Mouse (Mus musculus) retina, postnatal 7 days (tissue): ENCODE results near the gene Pik3r6.

Experiments
- DNase-seq: peaks from one replicate; pipeline ENCODE4 v3.0.0-alpha.2; 2012; ENCODE audit warnings: low read depth, low spot score

Pik3r6 gene

GRCm38 (mm10) chr11:68487720-68488119 is 15.1 kb upstream of the Pik3r6 start:
- no peak for DNase-seq

- DNase-seq, result no peak
Observed at GRCm38 (mm10) chr11:68488256-68488824, 14.5 kb upstream of the Pik3r6 start.

GRCm38 (mm10) chr11:68489236-68489635 is 13.6 kb upstream of the Pik3r6 start:
- DNase-seq, result no peak

- no peak for DNase-seq
Observed at GRCm38 (mm10) chr11:68492592-68492991, 10.2 kb upstream of the Pik3r6 start.

GRCm38 (mm10) chr11:68493760-68494159 is 9.1 kb upstream of the Pik3r6 start:
- DNase-seq, result no peak

- no peak for DNase-seq
Observed at GRCm38 (mm10) chr11:68497081-68497480, 5.7 kb upstream of the Pik3r6 start.

GRCm38 (mm10) chr11:68498517-68498916 is 4.3 kb upstream of the Pik3r6 start:
- no peak for DNase-seq

GRCm38 (mm10) chr11:68498999-68499699 is 3.7 kb upstream of the Pik3r6 start:
- DNase-seq, result no peak

GRCm38 (mm10) chr11:68500949-68501350 is 1.9 kb upstream of the Pik3r6 start:
- no peak for DNase-seq

- no peak for DNase-seq
Observed at GRCm38 (mm10) chr11:68502408-68502807, 411 bp upstream of the Pik3r6 start.

GRCm38 (mm10) chr11:68504913-68505312 is 2.1 kb downstream of the Pik3r6 start:
- no peak for DNase-seq

GRCm38 (mm10) chr11:68507246-68507645 is 4.4 kb downstream of the Pik3r6 start:
- DNase-seq, result no peak

- no peak for DNase-seq
Observed at GRCm38 (mm10) chr11:68508619-68509018, 5.8 kb downstream of the Pik3r6 start.

- no peak for DNase-seq
Observed at GRCm38 (mm10) chr11:68509194-68509593, 6.4 kb downstream of the Pik3r6 start.

GRCm38 (mm10) chr11:68513969-68514368 is 11.2 kb downstream of the Pik3r6 start:
- no peak for DNase-seq

- no peak for DNase-seq
Observed at GRCm38 (mm10) chr11:68519362-68519761, 16.5 kb downstream of the Pik3r6 start.

- DNase-seq, result no peak
Observed at GRCm38 (mm10) chr11:68519815-68520214, 17.0 kb downstream of the Pik3r6 start.

- no peak for DNase-seq
Observed at GRCm38 (mm10) chr11:68520439-68520838, 17.6 kb downstream of the Pik3r6 start.

- no peak for DNase-seq
Observed at GRCm38 (mm10) chr11:68521352-68521751, 18.5 kb downstream of the Pik3r6 start.

GRCm38 (mm10) chr11:68526441-68526840 is 23.6 kb downstream of the Pik3r6 start:
- DNase-seq, result no peak

- no peak for DNase-seq
Observed at GRCm38 (mm10) chr11:68531066-68531806, 28.4 kb downstream of the Pik3r6 start.

- no peak for DNase-seq
Observed at GRCm38 (mm10) chr11:68531941-68532535, 29.2 kb downstream of the Pik3r6 start.
